In genomic region chr9:25150791-25151610, GRCm38 (mm10) we compare ENCODE assay signal across 8 mouse cellular contexts. TPM values are rescaled to one million over a fixed set of nuclear protein-coding genes. Genes with fewer than 3 reads are reported as not detected.
DNase-seq lines count a peak whose midpoint lies in the region; ATAC-seq lines count a peak whose summit lies in the region.

No protein-coding gene starts in this region.

- H3K9me3 ChIP-seq in embryonic facial prominence, embryonic 10.5 days: no peaks in the 10 kb centered on the region
- H3K9me3 ChIP-seq in heart, embryonic 12.5 days (replicated peaks): no peaks in the 10 kb centered on the region

- WGBS in embryonic facial prominence, embryonic 10.5 days: under 1% methylated on average over 73 of the region's 73 CpGs
- under 1% methylated on average over 73 of the region's 73 CpGs for WGBS in heart, embryonic 12.5 days

- 0 out of 2 replicates have a peak, but pooled peaks cover 6% of the 10 kb centered on the region for H3K36me3 ChIP-seq in embryonic facial prominence, embryonic 10.5 days (replicated peaks)
- H3K36me3 ChIP-seq in heart, embryonic 12.5 days: no peaks in the 10 kb centered on the region; the same call in 1 of the 2 replicates

- H3K27ac ChIP-seq in embryonic facial prominence, embryonic 10.5 days (replicated peaks): peak overlapping the region; percentile 97
- H3K27ac ChIP-seq in heart, embryonic 12.5 days (ENCODE audit: poor library complexity, severe bottlenecking): peak overlapping the region; percentile 99

- peak overlapping the region; percentile 93 for H3K9ac ChIP-seq in heart, embryonic 12.5 days

- H3K27me3 ChIP-seq in embryonic facial prominence, embryonic 10.5 days (replicated peaks; ENCODE audit: low read depth, poor library complexity, severe bottlenecking): no peaks in the 10 kb centered on the region
- H3K27me3 ChIP-seq in heart, embryonic 12.5 days (replicated peaks): no peaks in the 10 kb centered on the region

- H3K4me2 ChIP-seq in heart, embryonic 12.5 days: peak overlapping the region; percentile 75

- peak; percentile 82 for ATAC-seq in heart, embryonic 12.5 days (ENCODE audit: insufficient number of reproducible peaks, low FRiP score)

- peak overlapping the region; percentile 89 for H3K4me3 ChIP-seq in embryonic facial prominence, embryonic 10.5 days
- H3K4me3 ChIP-seq in heart, embryonic 12.5 days: peak overlapping the region; percentile 84

- H3K4me1 ChIP-seq in embryonic facial prominence, embryonic 10.5 days: peaks cover 30% of the 10 kb centered on the region
- H3K4me1 ChIP-seq in heart, embryonic 12.5 days (replicated peaks): peaks cover 19% of the 10 kb centered on the region

- DNase-seq in thymus, adult 18-20 months: peak; percentile 50 to 54
- no peak for DNase-seq in thymus, postnatal 0 days (ENCODE audit: low spot score)
- DNase-seq in embryonic facial prominence, embryonic 10.5 days (ENCODE audit: low spot score): no peak
- DNase-seq in layer of hippocampus, postnatal 10 days (ENCODE audit: low spot score in 2 of 2): peak; percentile 65 to 71
- DNase-seq in lung, postnatal 10 days: peak; percentile 85
- peak; percentile 63 for DNase-seq in ovary, postnatal 14 days (ENCODE audit: low spot score)
- peak; percentile 81 for DNase-seq in urinary bladder, postnatal 14 days (ENCODE audit: low spot score)

RNA-seq across cellular contexts. Expression of gene Herpud2, which starts 0.6 kb away (rescaled TPM):
- 23.4 and 30.4 TPM in 2 replicates for polyA plus RNA-seq in thymus, postnatal 0 days (2015; fragmentation: Nextera tagmentation; extraction: Ambion mirVana)
- polyA plus RNA-seq in embryonic facial prominence, embryonic 10.5 days (2016; fragmentation: Nextera tagmentation; extraction: Ambion mirVana): 23.0 and 23.5 TPM in 2 replicates
- polyA plus RNA-seq in heart, embryonic 12.5 days (2016; fragmentation: Nextera tagmentation; extraction: Ambion mirVana): 37.0 and 38.1 TPM in 2 replicates
- total RNA-seq in layer of hippocampus, postnatal 10 days (2021): 10 to 100 TPM; 44.6 to 46.9 TPM

Comparison
In these comparisons a context has a peak if more than half of its experiments do, and no peak if none do; other contexts are left out.
1. DNase-seq: peak in thymus, adult 18-20 months (2 of 2), layer of hippocampus, postnatal 10 days (2 of 2), lung, postnatal 10 days (single experiment), ovary, postnatal 14 days (single experiment) and urinary bladder, postnatal 14 days (single experiment); none in thymus, postnatal 0 days (single experiment) and embryonic facial prominence, embryonic 10.5 days (single experiment).